Mouse (Mus musculus) heart, embryonic 12.5 days (tissue): ENCODE data around the gene Lcat. TPM values are rescaled to one million over a fixed set of nuclear protein-coding genes. Genes with fewer than 3 reads are reported as not detected.
A peak's percentile ranks its signal among the peaks of the same experiment; 100 is the strongest.

ENCODE experiments used
- ATAC-seq: fragments of 200-750 bp; cut with Nextera tagmentation; 2 replicates; pipeline ENCODE4 v1.8.0; 2017; ENCODE audit warnings: moderate TSS enrichment, moderate library complexity; ENCODE audit not compliant: insufficient number of reproducible peaks, low FRiP score
- H3K27ac ChIP-seq: fragments of 300-500 bp; sonication (generic); 2 replicates; pipeline ENCODE4 v1.5.1; 2016; ENCODE audit warnings: mild to moderate bottlenecking, moderate library complexity; ENCODE audit not compliant: poor library complexity, severe bottlenecking
- H3K27me3 ChIP-seq: fragments of 300-500 bp; sonication (generic); replicated peaks from 2 replicates; pipeline ENCODE4 v1.6.1; 2016; ENCODE audit warnings: mild to moderate bottlenecking, moderate library complexity
- H3K36me3 ChIP-seq: fragments of 300-500 bp; sonication (generic); 2 replicates; pipeline ENCODE4 v1.6.1; 2016; ENCODE audit warnings: mild to moderate bottlenecking, moderate library complexity
- H3K4me1 ChIP-seq: fragments of 300-500 bp; sonication (generic); replicated peaks from 2 replicates; pipeline ENCODE4 v1.6.1; 2016; ENCODE audit warnings: mild to moderate bottlenecking
- H3K4me2 ChIP-seq: fragments of 300-500 bp; sonication (generic); 2 replicates; pipeline ENCODE4 v1.6.1; 2016; ENCODE audit warnings: mild to moderate bottlenecking, moderate library complexity
- H3K4me3 ChIP-seq: fragments of 300-500 bp; sonication (generic); 2 replicates; pipeline ENCODE4 v1.5.1; 2016; ENCODE audit warnings: mild to moderate bottlenecking
- H3K9ac ChIP-seq: fragments of 300-500 bp; sonication (generic); 2 replicates; pipeline ENCODE4 v1.6.1; 2016; ENCODE audit warnings: mild to moderate bottlenecking, moderate library complexity
- H3K9me3 ChIP-seq: fragments of 300-500 bp; sonication (generic); replicated peaks from 2 replicates; pipeline ENCODE4 v1.6.1; 2016; ENCODE audit warnings: mild to moderate bottlenecking, moderate library complexity
- WGBS: fragments of 180-500 bp; shearing (Covaris S2); methylation state at CpG from one replicate; pipeline ENCODE4 v1.1.7; 2016; 5-methylcytosine and 5-hydroxymethylcytosine counted together
- polyA plus RNA-seq: library from polyadenylated mRNA; unstranded; fragments of >200 nt; fragmentation: Nextera tagmentation; extraction: Ambion mirVana; gene quantifications from 2 replicates; pipeline ENCODE4 v1.2.1, GENCODE M21; 2016

Gene Lcat
- polyA plus RNA-seq, 1 experiment from 2014 or later = 2.3 TPM

DNA sequence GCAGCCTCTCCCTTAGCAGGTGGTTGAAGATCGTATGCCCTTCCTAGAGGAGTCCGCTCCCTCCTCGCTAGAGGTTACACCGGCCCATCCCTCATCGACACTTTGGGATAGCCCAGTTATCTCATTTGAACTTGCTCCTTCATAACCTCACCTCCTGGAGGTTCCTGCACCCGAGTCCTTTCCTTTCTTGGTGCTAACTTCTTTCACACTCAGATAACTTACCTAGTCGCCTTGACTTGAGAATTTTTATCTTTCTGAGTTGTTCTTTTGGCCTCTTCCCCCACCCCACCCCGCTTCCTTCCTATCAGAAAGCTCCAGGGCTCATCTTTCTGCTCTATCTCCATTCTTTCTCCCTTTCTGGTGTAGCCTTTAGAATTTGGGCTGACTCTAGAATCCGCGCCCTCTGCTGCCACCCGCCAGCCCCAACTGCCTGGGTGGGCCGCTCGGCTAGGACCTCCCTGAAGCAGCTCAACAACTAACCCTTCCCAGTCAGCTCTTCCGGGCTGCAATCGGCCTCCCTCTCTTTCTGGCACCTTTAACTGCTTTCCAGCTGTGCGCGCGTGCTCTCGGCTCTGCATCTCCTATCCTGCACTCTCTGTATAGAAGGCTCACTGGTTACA lies 23.6 kb upstream of the Lcat start:
- H3K4me1 ChIP-seq = peaks cover 55% of the 10 kb centered on the region
- H3K4me2 ChIP-seq = peak overlapping the region; percentile 81
- H3K4me3 ChIP-seq = peak overlapping the region; percentile 69
- peak overlapping the region; percentile 90 for H3K27ac ChIP-seq
- WGBS = 4% methylated on average over 19 of the region's 19 CpGs
- H3K9me3 ChIP-seq = no peaks in the 10 kb centered on the region
- H3K36me3 ChIP-seq = no peaks in the 10 kb centered on the region
- H3K9ac ChIP-seq = 0 out of 2 replicates have a peak overlapping the region, but pooled peaks have one; percentile 49
- peak; percentile 27; the same call in 1 of the 2 replicates for ATAC-seq
- no peaks in the 10 kb centered on the region for H3K27me3 ChIP-seq

DNA sequence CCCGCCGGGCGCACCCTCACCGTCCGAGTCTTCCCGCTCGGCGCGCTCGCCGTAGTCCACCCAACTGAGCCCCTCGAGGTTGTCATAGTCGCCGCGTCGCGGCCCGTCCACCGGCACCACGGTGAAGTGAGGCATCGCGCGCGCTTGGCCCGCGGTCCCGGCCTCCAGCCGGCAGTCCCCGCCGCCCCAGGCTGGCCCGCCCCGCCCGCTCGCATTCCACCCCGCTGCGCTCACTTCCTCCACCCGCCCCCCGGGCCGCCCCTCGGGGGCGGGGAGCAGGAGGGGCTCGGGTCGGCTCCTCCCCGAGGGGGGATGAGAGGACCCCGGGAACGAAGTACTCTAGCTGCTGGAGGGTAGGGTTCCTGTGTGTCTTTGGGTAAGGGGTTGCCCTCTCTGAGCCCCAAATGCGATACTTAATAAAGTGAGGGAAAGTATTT lies 22.7 kb upstream of the Lcat start, which contains the start of gene Slc12a4:
Gene Slc12a4, minus strand, starts transcription at position 193 of the 437 bp plus-strand sequence.
- H3K27ac ChIP-seq = peak within 1 kb of the TSS; percentile 90
- H3K36me3 ChIP-seq = no peaks in the 10 kb centered on the region
- H3K27me3 ChIP-seq = no peaks in the 10 kb centered on the region
- H3K9ac ChIP-seq = peak within 1 kb of the TSS; percentile 86
- peak; percentile 90 for ATAC-seq
- H3K4me1 ChIP-seq = peaks cover 62% of the 10 kb centered on the region
- H3K4me2 ChIP-seq = peak within 1 kb of the TSS; percentile 81
- H3K4me3 ChIP-seq = peak within 1 kb of the TSS; percentile 69
- no peaks in the 10 kb centered on the region for H3K9me3 ChIP-seq
- WGBS = under 1% methylated on average over 47 of the region's 47 CpGs

DNA sequence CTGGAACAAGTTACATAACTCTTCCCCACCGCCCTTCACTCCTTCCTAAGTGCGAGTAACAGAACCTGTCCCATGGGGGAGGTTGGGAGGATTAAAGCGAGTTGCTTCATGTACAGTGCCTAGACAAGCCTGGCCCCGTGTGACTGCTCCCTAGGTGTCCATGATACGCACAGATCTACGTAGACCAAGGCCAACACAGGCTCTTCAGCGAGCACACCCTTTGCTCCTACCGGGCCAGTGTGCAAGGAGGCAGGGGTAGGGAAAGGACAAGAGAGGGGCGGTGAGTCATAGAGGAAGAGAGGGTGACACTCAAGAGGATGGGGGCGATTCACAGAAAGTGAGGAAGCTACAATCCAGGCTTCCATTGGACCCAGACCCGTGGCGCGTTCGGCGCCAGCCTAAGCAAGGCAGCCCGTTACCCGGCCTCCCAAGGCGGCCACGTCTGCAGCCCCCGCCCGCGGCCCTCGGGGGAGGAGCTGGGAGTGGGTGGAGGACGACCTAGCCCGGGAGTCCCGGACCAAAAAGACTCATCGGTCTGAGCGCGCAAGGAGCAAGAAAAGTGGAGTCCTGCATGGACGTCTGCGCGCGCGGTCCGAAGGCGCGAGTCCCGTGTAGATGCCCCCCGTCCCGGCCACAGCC lies 22.2 kb upstream of the Lcat start:
- Histone ChIP-seq H3K27me3 (no peaks in the 10 kb centered on the region), H3K4me2 (peak overlapping the region; percentile 81), H3K9me3 (no peaks in the 10 kb centered on the region), H3K9ac (peak overlapping the region; percentile 86), H3K4me3 (peak overlapping the region; percentile 69), H3K36me3 (peaks cover 3% of the 10 kb centered on the region), H3K27ac (peak overlapping the region; percentile 90), H3K4me1 (peaks cover 62% of the 10 kb centered on the region)
- peak; percentile 66 for ATAC-seq
- 1% methylated on average over 40 of the region's 40 CpGs for WGBS

DNA sequence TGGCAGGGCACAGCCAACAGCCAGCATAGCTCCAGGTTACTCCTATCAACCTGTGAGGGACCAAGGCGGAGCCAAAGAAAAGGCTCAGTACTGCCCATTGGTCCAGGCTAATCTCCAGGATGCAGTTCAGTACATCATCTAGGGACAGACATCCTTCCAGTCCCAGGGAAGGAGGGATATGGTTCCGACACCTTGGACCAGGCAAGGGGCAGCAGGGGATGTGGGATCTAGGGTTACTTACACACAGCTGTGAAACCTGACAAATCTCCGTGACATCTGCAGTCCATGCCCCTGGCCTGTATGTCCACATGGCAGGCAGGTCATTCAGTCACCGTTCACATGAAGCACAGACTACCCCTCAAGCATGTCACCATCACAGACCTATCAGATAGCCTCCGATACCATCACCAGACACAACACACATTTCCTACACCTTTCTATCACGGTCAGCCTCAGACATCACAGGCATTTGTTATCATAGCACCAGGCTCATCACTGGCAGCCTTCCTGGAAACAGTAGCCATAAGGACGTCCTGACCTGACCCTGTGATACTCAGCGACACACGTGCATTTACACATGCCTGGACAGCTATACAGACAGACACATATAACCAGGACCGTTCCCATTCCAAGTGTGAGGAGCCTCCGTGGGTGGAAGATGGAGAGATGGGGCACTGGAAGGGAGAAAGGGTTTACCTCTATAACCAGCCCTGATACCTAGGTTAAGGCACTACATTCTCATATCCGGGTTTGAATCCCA lies 21.5 kb upstream of the Lcat start:
- Histone ChIP-seq H3K9ac (peak overlapping the region; percentile 86), H3K4me3 (peak overlapping the region; percentile 69), H3K9me3 (no peaks in the 10 kb centered on the region), H3K4me1 (peaks cover 62% of the 10 kb centered on the region), H3K36me3 (peaks cover 10% of the 10 kb centered on the region), H3K4me2 (peak overlapping the region; percentile 81), H3K27me3 (no peaks in the 10 kb centered on the region), H3K27ac (0 out of 2 replicates have a peak overlapping the region, but pooled peaks have one; percentile 90)
- 43% methylated on average over 12 of the region's 12 CpGs for WGBS
- ATAC-seq = no peak

DNA sequence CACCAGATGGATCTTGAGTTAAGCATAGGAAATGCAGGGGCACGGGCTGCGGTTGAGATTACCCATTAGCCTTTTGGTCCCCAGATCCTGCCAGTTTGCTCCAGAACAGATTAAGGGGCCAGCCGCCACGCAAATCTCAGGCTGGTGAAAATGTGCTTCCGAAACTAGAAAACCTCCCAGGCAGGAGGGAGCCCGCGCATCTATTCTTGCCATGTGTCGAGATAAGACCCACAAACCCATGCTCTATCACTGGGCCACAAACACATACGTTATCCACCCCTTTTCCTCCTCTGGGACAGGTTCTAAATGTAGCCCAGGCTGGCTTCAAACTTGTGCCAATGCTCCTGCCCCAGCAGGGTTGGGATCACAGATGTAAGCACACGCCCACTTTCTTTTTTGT lies 18.4 kb upstream of the Lcat start:
- no peak for ATAC-seq
- Histone ChIP-seq H3K9me3 (no peaks in the 10 kb centered on the region), H3K4me3 (no peak overlapping the region), H3K36me3 (peaks cover 39% of the 10 kb centered on the region), H3K4me1 (peaks cover 62% of the 10 kb centered on the region), H3K4me2 (no peak overlapping the region), H3K9ac (no peak overlapping the region), H3K27ac (no peak overlapping the region), H3K27me3 (no peaks in the 10 kb centered on the region)
- WGBS = 66% methylated on average over 10 of the region's 10 CpGs

DNA sequence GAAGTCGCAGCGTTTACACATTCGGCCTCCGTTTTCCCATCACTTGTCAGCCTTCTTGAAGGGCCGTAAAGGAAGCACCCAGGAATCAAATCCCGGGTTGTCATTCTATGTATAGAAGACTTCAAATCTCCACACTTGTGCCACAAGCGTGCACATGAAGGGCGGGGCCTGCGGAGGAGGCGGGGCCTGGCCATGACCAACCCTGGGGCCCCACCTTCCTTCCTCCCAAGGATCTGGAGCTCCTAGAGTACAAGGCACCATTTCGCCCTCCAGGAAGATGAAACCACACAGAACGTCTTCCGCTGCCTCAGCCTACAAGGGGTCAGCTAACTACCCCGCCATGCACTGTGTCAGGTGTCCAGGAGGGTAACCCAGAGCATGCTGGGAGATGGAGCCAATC lies 17.9 kb upstream of the Lcat start:
- H3K27ac ChIP-seq = no peak overlapping the region
- H3K36me3 ChIP-seq = peaks cover 43% of the 10 kb centered on the region
- no peak overlapping the region for H3K4me3 ChIP-seq
- no peak for ATAC-seq
- H3K27me3 ChIP-seq = no peaks in the 10 kb centered on the region
- no peak overlapping the region for H3K4me2 ChIP-seq
- no peaks in the 10 kb centered on the region for H3K9me3 ChIP-seq
- no peak overlapping the region for H3K9ac ChIP-seq
- peaks cover 64% of the 10 kb centered on the region for H3K4me1 ChIP-seq
- WGBS = 70% methylated on average over 14 of the region's 14 CpGs

DNA sequence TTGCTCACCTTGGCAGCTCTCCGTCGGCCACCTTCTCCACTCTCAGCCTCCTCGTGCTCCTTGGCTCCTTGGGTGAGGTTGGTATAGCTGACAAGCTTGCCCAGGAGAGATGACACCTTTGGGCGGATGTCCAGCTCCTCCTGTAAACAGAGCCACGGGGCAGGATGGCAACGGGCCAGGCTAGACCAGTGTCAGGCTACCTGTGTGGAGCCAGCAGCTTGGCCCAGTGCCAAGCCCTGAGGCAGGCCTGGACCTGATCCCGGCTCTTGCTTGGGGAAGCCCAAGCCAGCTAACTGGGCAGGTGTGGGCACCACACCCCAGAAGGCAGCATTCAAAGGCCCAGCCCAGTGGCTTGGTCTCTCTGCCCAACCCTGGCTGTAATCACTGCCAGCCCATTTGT lies 16.2 kb upstream of the Lcat start:
- H3K36me3 ChIP-seq = peaks cover 55% of the 10 kb centered on the region

DNA sequence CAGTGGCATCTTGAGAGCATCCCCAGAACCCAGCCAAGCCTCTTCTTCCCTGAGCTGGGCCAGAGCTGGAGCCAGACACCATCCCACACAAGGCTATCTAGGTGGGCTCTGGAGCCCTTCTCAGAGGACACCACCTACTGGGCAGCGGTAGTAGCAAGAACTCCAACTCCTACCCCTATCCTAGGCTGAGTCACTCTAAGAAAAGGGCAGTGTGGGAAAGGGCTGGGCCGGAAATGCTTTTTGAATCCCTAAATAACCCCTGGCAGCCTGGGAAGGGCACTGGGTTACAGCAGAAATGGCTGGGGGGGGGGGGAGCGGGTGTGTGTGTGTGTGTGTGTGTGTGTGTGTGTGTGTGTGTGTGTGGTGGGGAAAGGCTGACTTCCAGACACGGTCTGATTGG lies 14.6 kb upstream of the Lcat start:
- no peaks in the 10 kb centered on the region for H3K9me3 ChIP-seq
- no peak overlapping the region for H3K4me3 ChIP-seq
- no peaks in the 10 kb centered on the region for H3K27me3 ChIP-seq
- WGBS = 39% methylated on average over 3 of the region's 4 CpGs
- peaks cover 37% of the 10 kb centered on the region for H3K4me1 ChIP-seq
- H3K36me3 ChIP-seq = peaks cover 70% of the 10 kb centered on the region
- 0 out of 2 replicates have a peak overlapping the region, but pooled peaks have one; percentile 3 for H3K9ac ChIP-seq
- no peak for ATAC-seq
- H3K27ac ChIP-seq = 0 out of 2 replicates have a peak overlapping the region, but pooled peaks have one; percentile 19
- no peak overlapping the region for H3K4me2 ChIP-seq

More for the DNA sequence above, 16.2 kb upstream of the Lcat start:
- no peaks in the 10 kb centered on the region for H3K27me3 ChIP-seq
- WGBS = 82% methylated on average over 7 of the region's 7 CpGs
- no peak overlapping the region for H3K27ac ChIP-seq
- H3K4me3 ChIP-seq = no peak overlapping the region
- no peak overlapping the region for H3K9ac ChIP-seq
- no peak overlapping the region for H3K4me2 ChIP-seq
- no peaks in the 10 kb centered on the region for H3K9me3 ChIP-seq
- H3K4me1 ChIP-seq = peaks cover 52% of the 10 kb centered on the region
- ATAC-seq = no peak

DNA sequence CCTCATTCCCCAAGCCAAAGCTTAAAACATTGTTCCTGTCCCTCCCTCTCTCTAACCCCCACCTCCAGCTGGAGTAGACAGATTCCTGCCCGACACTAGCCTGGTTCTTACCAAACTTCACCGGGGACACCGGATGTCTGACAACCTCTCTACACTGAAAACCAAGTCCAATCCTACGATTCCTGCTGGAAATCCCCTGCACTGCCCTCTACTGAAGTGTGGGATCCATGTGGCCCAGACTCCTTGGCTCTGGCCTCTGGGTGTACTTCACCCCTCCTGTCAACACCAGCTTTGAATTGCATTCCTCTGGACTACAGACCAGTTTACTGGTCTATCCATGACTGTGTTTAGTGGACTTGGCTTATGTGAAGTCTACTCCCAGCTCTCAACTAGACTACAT lies 13.4 kb upstream of the Lcat start:
- no peak for ATAC-seq
- H3K4me1 ChIP-seq = peaks cover 27% of the 10 kb centered on the region

DNA sequence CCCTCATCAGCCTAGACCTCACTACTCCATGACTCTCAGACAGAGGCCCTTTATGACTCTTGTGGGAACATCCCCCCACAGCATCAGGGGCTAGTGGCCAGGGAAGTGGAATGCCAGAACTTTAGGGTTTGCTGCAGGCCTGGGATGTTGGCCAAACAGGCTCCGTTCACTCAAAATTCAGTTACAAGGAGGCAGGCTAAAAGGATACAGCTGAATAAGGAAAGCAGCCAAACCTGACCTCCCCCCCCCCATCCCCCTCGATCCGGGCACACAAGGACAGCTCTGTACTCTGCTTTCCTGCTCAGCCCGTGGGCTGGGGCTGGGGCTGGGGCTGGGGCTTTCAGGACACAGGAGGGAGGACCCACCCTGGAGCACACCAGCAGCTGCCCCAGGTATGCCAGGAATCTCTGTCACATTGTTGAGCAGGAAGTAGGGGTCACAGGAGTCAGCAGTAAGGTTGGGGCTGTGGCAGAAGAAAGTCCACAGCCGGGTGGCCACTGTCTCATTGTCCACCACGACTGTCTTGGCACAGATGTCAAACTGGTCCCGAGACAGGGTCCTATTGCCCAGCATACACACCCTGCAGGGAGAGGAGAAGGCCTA lies 8.0 kb upstream of the Lcat start:
- Histone ChIP-seq H3K27ac (peak overlapping the region; percentile 68), H3K36me3 (peaks cover 90% of the 10 kb centered on the region), H3K27me3 (no peaks in the 10 kb centered on the region), H3K4me1 (peaks cover 37% of the 10 kb centered on the region), H3K9me3 (no peaks in the 10 kb centered on the region), H3K4me3 (no peak overlapping the region), H3K9ac (0 out of 2 replicates have a peak overlapping the region, but pooled peaks have one; percentile 15), H3K4me2 (no peak overlapping the region)
- 38% methylated on average over 7 of the region's 7 CpGs for WGBS
- ATAC-seq = no peak

More for the DNA sequence above, 13.4 kb upstream of the Lcat start:
- Histone ChIP-seq H3K9me3 (no peaks in the 10 kb centered on the region), H3K4me2 (no peak overlapping the region), H3K27me3 (no peaks in the 10 kb centered on the region), H3K27ac (no peak overlapping the region), H3K9ac (no peak overlapping the region), H3K36me3 (peaks cover 79% of the 10 kb centered on the region), H3K4me3 (no peak overlapping the region)
- 66% methylated on average over 4 of the region's 4 CpGs for WGBS
